Mouse (Mus musculus) embryonic facial prominence, embryonic 13.5 days (tissue): ENCODE data around the gene Nanos1. TPM values are rescaled to one million over a fixed set of nuclear protein-coding genes. Genes with fewer than 3 reads are reported as not detected.
A peak's percentile ranks its signal among the peaks of the same experiment; 100 is the strongest.

Source experiments
- ATAC-seq: fragments of 200-750 bp; cut with Nextera tagmentation; 2 replicates; pipeline ENCODE4 v1.8.0; 2017; ENCODE audit warnings: low read depth; ENCODE audit not compliant: insufficient number of reproducible peaks, insufficient read depth, low FRiP score, low TSS enrichment
- H3K27ac ChIP-seq: fragments of 300-500 bp; sonication (generic); 2 replicates; pipeline ENCODE4 v1.5.1; 2015; ENCODE audit warnings: moderate library complexity, mild to moderate bottlenecking, inconsistent platforms
- H3K27me3 ChIP-seq: fragments of 300-500 bp; sonication (generic); 2 replicates; pipeline ENCODE4 v1.6.1; 2015; ENCODE audit warnings: mild to moderate bottlenecking, inconsistent platforms
- H3K36me3 ChIP-seq: fragments of 300-500 bp; sonication (generic); 2 replicates; pipeline ENCODE4 v1.6.1; 2015; ENCODE audit warnings: mild to moderate bottlenecking, inconsistent platforms
- H3K4me1 ChIP-seq: fragments of 300-500 bp; sonication (generic); 2 replicates; pipeline ENCODE4 v1.6.1; 2015; ENCODE audit warnings: inconsistent platforms
- H3K4me2 ChIP-seq: fragments of 300-500 bp; sonication (generic); 2 replicates; pipeline ENCODE4 v1.6.1; 2015; ENCODE audit warnings: moderate library complexity, mild to moderate bottlenecking, inconsistent platforms
- H3K4me3 ChIP-seq: fragments of 300-500 bp; sonication (generic); 2 replicates; pipeline ENCODE4 v1.5.1; 2015; ENCODE audit warnings: mild to moderate bottlenecking, inconsistent platforms
- H3K9ac ChIP-seq: fragments of 300-500 bp; sonication (generic); 2 replicates; pipeline ENCODE4 v1.6.1; 2015; ENCODE audit warnings: mild to moderate bottlenecking, inconsistent platforms
- H3K9me3 ChIP-seq: fragments of 300-500 bp; sonication (generic); 2 replicates; pipeline ENCODE4 v1.6.1; 2016; ENCODE audit warnings: inconsistent platforms
- WGBS: fragments of 180-500 bp; shearing (Covaris S2); methylation state at CpG from one replicate; pipeline ENCODE4 v1.1.7; 2015; ENCODE audit warnings: mixed read lengths; 5-methylcytosine and 5-hydroxymethylcytosine counted together
- polyA plus RNA-seq: library from polyadenylated mRNA; unstranded; fragments of >200 nt; fragmentation: Nextera tagmentation; extraction: Ambion mirVana; gene quantifications from 2 replicates; pipeline ENCODE4 v1.2.1, GENCODE M21; 2015

The Nanos1 gene
- polyA plus RNA-seq: 1.8 and 2.3 TPM in 2 replicates

- Histone ChIP-seq H3K9me3 (no peaks in the 10 kb centered on the region), H3K27ac (peak within 1 kb of the TSS; percentile 39; the same call in 1 of the 2 replicates), H3K9ac (peak within 1 kb of the TSS; percentile 76), H3K27me3 (peaks cover 29% of the 10 kb centered on the region), H3K4me2 (peak within 1 kb of the TSS; percentile 99), H3K4me3 (peak within 1 kb of the TSS; percentile 73), H3K36me3 (peaks cover 5% of the 10 kb centered on the region; the same call in 1 of the 2 replicates), H3K4me1 (peaks cover 20% of the 10 kb centered on the region)
- peak; percentile 92 for ATAC-seq
- WGBS: under 1% methylated on average over 50 of the region's 58 CpGs
Measured at GRCm38 (mm10) chr19:60755438-60756191, at the start of gene Nanos1. Nanos1 (plus strand) TSS chr19:60755987.

- H3K9ac ChIP-seq: no peak overlapping the region
- no peak for ATAC-seq
- H3K27me3 ChIP-seq: no peaks in the 10 kb centered on the region
- no peaks in the 10 kb centered on the region for H3K9me3 ChIP-seq
- H3K27ac ChIP-seq: no peak overlapping the region
- no peak overlapping the region for H3K4me3 ChIP-seq
- H3K4me1 ChIP-seq: no peaks in the 10 kb centered on the region
- no peak overlapping the region for H3K4me2 ChIP-seq
- no peaks in the 10 kb centered on the region for H3K36me3 ChIP-seq
- 72% methylated on average over 4 of the region's 4 CpGs for whole genome bisulfite sequencing
Measured at GRCm38 (mm10) chr19:60709193-60709900, 46.4 kb upstream of the Nanos1 start.

- no peaks in the 10 kb centered on the region for H3K9me3 ChIP-seq
- no peaks in the 10 kb centered on the region for H3K36me3 ChIP-seq
- H3K4me2 ChIP-seq: no peak overlapping the region
- ATAC-seq: no peak
- H3K27me3 ChIP-seq: no peaks in the 10 kb centered on the region
- H3K27ac ChIP-seq: no peak overlapping the region
- no peak overlapping the region for H3K4me3 ChIP-seq
- no peak overlapping the region for H3K9ac ChIP-seq
- no peaks in the 10 kb centered on the region for H3K4me1 ChIP-seq
- 52% methylated on average over 3 of the region's 3 CpGs for WGBS
Measured at GRCm38 (mm10) chr19:60710196-60710595, 45.6 kb upstream of the Nanos1 start.

GRCm38 (mm10) chr19:60712577-60712976 is 43.2 kb upstream of the Nanos1 start:
- Histone ChIP-seq H3K27ac (no peak overlapping the region), H3K4me1 (no peaks in the 10 kb centered on the region), H3K9ac (no peak overlapping the region), H3K36me3 (no peaks in the 10 kb centered on the region), H3K4me2 (no peak overlapping the region), H3K9me3 (no peaks in the 10 kb centered on the region), H3K4me3 (no peak overlapping the region), H3K27me3 (no peaks in the 10 kb centered on the region)
- no peak for ATAC-seq
- 82% methylated on average over 2 of the region's 2 CpGs for WGBS

- Histone ChIP-seq H3K4me1 (no peaks in the 10 kb centered on the region), H3K27me3 (no peaks in the 10 kb centered on the region), H3K4me3 (no peak overlapping the region), H3K9me3 (no peaks in the 10 kb centered on the region), H3K9ac (no peak overlapping the region), H3K4me2 (no peak overlapping the region), H3K27ac (no peak overlapping the region), H3K36me3 (no peaks in the 10 kb centered on the region)
- no peak for ATAC-seq
- 90% methylated on average over 2 of the region's 2 CpGs for WGBS
Measured at GRCm38 (mm10) chr19:60716381-60716780, 39.4 kb upstream of the Nanos1 start.

- no peak overlapping the region for H3K9ac ChIP-seq
Measured at GRCm38 (mm10) chr19:60730281-60730852, 25.4 kb upstream of the Nanos1 start.

GRCm38 (mm10) chr19:60731299-60731698 is 24.5 kb upstream of the Nanos1 start:
- 83% methylated on average over 1 of the region's 1 CpGs for WGBS
- H3K36me3 ChIP-seq: no peaks in the 10 kb centered on the region
- H3K9ac ChIP-seq: no peak overlapping the region
- no peaks in the 10 kb centered on the region for H3K27me3 ChIP-seq
- H3K4me1 ChIP-seq: no peaks in the 10 kb centered on the region
- H3K9me3 ChIP-seq: no peaks in the 10 kb centered on the region
- H3K4me3 ChIP-seq: no peak overlapping the region
- ATAC-seq: no peak
- H3K27ac ChIP-seq: no peak overlapping the region
- no peak overlapping the region for H3K4me2 ChIP-seq

More at GRCm38 (mm10) chr19:60730281-60730852, 25.4 kb upstream of the Nanos1 start:
- Histone ChIP-seq H3K36me3 (no peaks in the 10 kb centered on the region), H3K4me3 (no peak overlapping the region), H3K27me3 (no peaks in the 10 kb centered on the region), H3K4me1 (no peaks in the 10 kb centered on the region), H3K27ac (no peak overlapping the region), H3K4me2 (no peak overlapping the region), H3K9me3 (no peaks in the 10 kb centered on the region)
- ATAC-seq: no peak
- WGBS: 48% methylated on average over 2 of the region's 2 CpGs

GRCm38 (mm10) chr19:60731966-60732365 is 23.8 kb upstream of the Nanos1 start:
- no peak overlapping the region for H3K4me2 ChIP-seq
- 92% methylated on average over 1 of the region's 1 CpGs for WGBS
- H3K27ac ChIP-seq: no peak overlapping the region

GRCm38 (mm10) chr19:60740560-60740959 is 15.2 kb upstream of the Nanos1 start:
- Histone ChIP-seq H3K27ac (no peak overlapping the region), H3K4me3 (no peak overlapping the region), H3K9ac (no peak overlapping the region), H3K9me3 (no peaks in the 10 kb centered on the region), H3K4me2 (no peak overlapping the region), H3K4me1 (no peaks in the 10 kb centered on the region), H3K36me3 (no peaks in the 10 kb centered on the region), H3K27me3 (no peaks in the 10 kb centered on the region)
- no peak for ATAC-seq
- WGBS: 48% methylated on average over 1 of the region's 1 CpGs

More at GRCm38 (mm10) chr19:60731966-60732365, 23.8 kb upstream of the Nanos1 start:
- no peaks in the 10 kb centered on the region for H3K27me3 ChIP-seq
- no peaks in the 10 kb centered on the region for H3K9me3 ChIP-seq
- no peak overlapping the region for H3K4me3 ChIP-seq
- H3K36me3 ChIP-seq: no peaks in the 10 kb centered on the region
- no peaks in the 10 kb centered on the region for H3K4me1 ChIP-seq
- H3K9ac ChIP-seq: no peak overlapping the region
- no peak for ATAC-seq

GRCm38 (mm10) chr19:60743767-60744547 is 11.8 kb upstream of the Nanos1 start:
- no peak overlapping the region for H3K4me2 ChIP-seq
- no peaks in the 10 kb centered on the region for H3K27me3 ChIP-seq
- no peak overlapping the region for H3K4me3 ChIP-seq
- H3K4me1 ChIP-seq: no peaks in the 10 kb centered on the region
- H3K27ac ChIP-seq: no peak overlapping the region
- H3K9me3 ChIP-seq: no peaks in the 10 kb centered on the region
- no peaks in the 10 kb centered on the region for H3K36me3 ChIP-seq
- no peak overlapping the region for H3K9ac ChIP-seq
- WGBS: 71% methylated on average over 5 of the region's 5 CpGs
- no peak for ATAC-seq

GRCm38 (mm10) chr19:60747801-60748200 is 8.0 kb upstream of the Nanos1 start:
- H3K36me3 ChIP-seq: no peaks in the 10 kb centered on the region
- no peaks in the 10 kb centered on the region for H3K9me3 ChIP-seq
- no peaks in the 10 kb centered on the region for H3K27me3 ChIP-seq
- 87% methylated on average over 1 of the region's 1 CpGs for WGBS
- H3K4me3 ChIP-seq: no peak overlapping the region
- no peaks in the 10 kb centered on the region for H3K4me1 ChIP-seq
- H3K27ac ChIP-seq: no peak overlapping the region
- no peak overlapping the region for H3K4me2 ChIP-seq
- no peak for ATAC-seq
- no peak overlapping the region for H3K9ac ChIP-seq
